Mouse (Mus musculus) heart, postnatal 0 days (tissue): ENCODE data around the gene Cacfd1.

Source experiments
- CTCF ChIP-seq: IDR thresholded peaks from 2 replicates; pipeline ENCODE4 v1.5.1; 2016; ENCODE audit warnings: antibody characterized with exemption, control low read depth, low read depth
- EP300 ChIP-seq: IDR thresholded peaks from 2 replicates; pipeline ENCODE4 v1.6.1; 2016; ENCODE audit warnings: antibody characterized with exemption, low read depth

GRCm38 (mm10) chr2:27027618-27028436 lies 18.1 kb downstream of the Cacfd1 start, which contains the start of gene Slc2a6:
- TF ChIP-seq CTCF (no peak), EP300 (no peak)
